Mouse (Mus musculus): ENCODE measurements around the gene Efhc1.

GRCm38 (mm10) chr1:20994338-20994737, 42.9 kb downstream of the Efhc1 start:
- TF ChIP-seq POLR2A (IDR thresholded peaks at IDR 0.05; ENCODE audit: low read depth, low read length) (no peak), CHD2 (IDR thresholded peaks at IDR 0.05; ENCODE audit: low read length) (no peak), ZMIZ1 (IDR thresholded peaks at IDR 0.05; ENCODE audit: low read depth, low read length) (no peak), CTCF (conservative IDR thresholded peaks at IDR 0.05 in 1 of 2, IDR thresholded peaks at IDR 0.05 in 1 of 2; ENCODE audit: low read depth in 2 of 2, low read length in 2 of 2) (no peak), NRF1 (IDR thresholded peaks at IDR 0.05; ENCODE audit: low read depth, low read length) (no peak), ZNF384 (IDR thresholded peaks at IDR 0.05; ENCODE audit: low read depth, low read length) (no peak), USF1 (IDR thresholded peaks at IDR 0.05; ENCODE audit: low read depth, low read length) (no peak), EP300 (IDR thresholded peaks at IDR 0.05; ENCODE audit: low read length) (no peak), ETS1 (conservative IDR thresholded peaks at IDR 0.05; ENCODE audit: low read depth, low read length) (no peak), NELFE (IDR thresholded peaks at IDR 0.05; ENCODE audit: low read depth, low read length) (no peak), ELF1 (IDR thresholded peaks at IDR 0.05; ENCODE audit: low read depth, low read length) (no peak), MAX (IDR thresholded peaks at IDR 0.05; ENCODE audit: low read length) (no peak)
